Mouse (Mus musculus): ENCODE measurements around the gene Gm3646.

Gene Gm3646

DNA sequence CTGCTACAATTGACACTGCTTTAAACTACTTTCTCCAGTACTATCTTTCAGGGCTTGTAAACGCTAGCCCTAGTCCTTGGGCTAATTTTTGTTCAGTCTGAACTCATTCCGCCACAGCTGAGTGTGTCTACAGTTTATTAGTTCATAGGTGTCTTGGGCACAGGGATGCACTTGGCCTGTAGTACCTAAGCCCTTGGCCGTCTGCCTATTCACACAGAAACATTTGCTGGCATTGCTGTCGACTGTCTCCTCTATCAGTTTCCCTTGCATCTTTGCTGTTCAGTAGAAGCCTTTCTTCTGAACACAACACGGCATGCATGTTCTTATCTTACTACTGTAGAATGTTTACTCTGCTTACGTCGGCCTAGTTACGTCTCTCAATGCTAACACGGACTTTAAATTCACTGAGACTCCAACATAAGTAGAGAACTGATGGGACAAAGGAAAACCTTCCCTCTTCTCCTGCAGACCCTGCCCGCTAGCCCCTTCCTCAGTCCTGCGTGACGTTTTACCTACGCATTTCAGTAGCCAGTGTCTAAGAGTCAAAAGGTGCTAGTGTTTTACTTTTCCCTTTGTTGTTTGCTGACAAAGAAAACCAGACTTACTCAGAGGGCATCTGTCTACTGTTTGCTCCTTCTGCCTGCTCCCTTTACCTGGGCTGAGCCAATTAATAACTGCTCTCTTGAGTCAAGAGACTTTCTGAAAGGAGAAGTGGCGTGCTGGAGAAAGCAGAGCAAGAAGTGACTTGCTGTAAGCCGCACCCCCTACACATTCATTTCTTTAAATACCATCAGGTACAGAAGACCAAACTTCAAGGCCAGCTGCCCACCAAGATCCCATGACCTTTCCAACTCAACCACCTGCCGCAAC, 25.8 kb downstream of the Gm3646 start:
- DNase-seq (ENCODE audit: low read depth) = no peak

DNA sequence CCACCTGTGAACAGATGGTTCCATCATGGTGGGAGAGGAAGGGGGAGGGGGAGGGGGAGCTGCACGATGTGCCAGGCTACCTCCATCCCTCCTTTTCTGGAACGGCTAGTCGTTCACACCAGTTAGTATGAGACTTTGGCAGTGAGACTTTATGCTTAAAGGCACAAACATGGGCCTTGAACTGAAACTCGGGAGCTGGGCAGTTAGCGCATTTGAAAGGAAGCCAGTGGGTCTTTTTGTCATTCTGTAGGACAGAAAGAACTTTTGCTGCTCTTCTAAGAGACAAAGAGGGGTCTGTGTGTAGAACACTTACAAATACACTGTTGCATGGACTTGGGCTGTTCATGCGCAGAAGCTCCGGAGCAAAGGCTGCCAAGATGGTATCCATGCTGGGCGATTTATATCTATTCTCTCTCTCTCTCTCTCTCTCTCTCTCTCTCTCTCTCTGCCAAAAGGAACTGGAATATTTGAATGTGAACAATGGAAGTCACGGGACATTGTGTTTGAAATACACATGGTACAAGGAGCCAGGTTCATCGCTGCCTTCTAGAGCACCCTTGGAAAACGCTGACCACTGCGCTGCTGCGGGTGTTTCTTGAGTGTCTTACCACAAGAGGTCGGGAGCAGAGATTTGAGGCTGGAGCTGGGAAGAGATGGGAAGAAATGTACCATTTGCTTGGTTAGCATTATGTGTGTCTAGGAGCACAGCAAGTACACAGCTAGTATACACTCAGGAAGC, 31.0 kb downstream of the Gm3646 start:
- no peak for DNase-seq (ENCODE audit: low read depth)

DNA sequence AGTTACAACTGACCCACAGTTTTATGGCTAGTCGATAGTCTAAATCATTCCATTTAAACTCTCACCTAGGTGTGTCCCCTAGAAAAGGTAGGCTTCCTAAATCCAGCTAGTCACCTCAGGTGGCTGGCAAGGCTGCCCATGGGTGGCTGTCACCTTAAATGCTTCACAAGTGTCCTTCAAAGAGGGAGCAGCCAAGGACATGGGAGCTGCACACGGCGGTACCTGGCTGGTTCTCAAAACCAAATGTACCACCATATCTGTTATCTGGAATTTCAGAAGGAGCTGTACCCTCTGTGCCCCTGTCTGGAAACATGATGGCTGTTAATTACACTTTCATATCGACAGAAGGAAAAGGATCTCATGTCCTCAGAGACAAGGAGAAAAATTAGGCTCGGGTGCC, 31.6 kb downstream of the Gm3646 start:
- DNase-seq (ENCODE audit: low read depth) = no peak

DNA sequence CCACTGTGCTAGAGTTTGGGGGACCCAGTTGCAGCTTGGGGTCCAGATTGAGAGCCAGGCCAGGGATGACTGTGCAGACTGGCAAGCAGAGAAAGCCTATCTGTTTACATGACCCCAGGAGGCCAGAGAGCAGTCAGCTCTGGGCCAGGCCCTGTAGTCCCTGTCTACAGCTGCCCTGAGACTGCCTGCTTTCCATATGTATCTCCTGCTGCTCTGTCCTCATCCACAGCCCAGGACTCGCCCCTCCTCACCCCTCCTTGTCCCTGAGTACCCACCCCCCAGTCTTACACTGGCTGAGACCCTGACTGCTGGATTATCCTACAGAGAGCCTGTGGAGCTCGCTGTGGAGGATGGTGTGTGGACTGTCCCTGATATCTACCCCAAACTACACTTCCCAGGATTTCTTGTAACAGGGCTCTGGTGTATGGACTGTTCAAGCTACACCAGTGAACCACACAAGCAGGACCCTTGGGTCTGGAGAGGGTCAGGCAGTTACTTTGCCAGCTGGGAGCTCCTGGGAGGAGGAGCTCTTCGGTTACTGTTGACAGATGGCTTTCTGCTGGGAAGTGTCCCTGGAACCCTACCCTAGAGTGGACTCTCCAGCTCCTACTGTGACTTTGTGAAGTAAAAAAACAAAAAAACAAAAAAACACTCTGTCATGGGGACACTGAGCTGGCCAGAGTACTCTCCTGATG, 32.6 kb downstream of the Gm3646 start:
- DNase-seq (ENCODE audit: low read depth) = no peak

DNA sequence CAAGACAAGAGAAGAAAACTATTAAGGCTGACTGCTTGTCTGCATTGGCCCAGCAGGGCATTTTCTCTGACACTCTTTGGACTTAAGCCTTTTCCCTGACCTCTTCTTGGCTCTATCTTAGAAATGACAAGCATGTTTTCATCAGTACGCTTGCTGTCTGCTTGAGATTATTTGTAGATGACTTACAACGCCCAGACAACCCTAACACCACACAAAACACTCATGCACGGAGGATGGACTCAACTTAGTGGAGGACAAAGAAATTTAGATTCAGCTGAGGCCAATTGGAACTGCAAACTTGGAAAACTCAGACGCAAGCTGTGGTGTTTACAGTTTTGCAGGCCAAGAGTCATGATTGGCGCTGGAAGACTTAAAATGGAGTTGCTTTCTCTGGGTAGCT, 34.7 kb downstream of the Gm3646 start:
- DNase-seq (ENCODE audit: low read depth) = no peak

DNA sequence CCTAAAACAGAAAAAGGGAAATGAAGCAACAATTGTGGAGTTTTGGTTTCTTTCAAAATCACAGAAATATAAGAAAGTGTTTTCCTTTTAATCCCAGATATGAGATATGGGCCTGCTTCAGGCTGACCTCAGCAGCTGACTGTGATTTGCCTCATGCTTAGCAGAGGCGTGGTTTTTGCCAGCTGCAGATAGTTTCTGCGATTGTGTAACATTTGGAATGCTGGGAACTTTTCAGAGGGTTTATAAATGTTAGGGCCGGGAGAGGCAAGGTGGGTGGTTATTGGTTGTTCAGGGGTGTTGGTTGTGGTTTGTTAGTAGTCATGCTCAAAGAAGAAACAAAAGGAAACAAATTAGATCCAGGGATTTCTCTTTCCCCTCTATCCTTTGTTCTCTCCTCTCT, 37.1 kb downstream of the Gm3646 start:
- DNase-seq (ENCODE audit: low read depth) = no peak

DNA sequence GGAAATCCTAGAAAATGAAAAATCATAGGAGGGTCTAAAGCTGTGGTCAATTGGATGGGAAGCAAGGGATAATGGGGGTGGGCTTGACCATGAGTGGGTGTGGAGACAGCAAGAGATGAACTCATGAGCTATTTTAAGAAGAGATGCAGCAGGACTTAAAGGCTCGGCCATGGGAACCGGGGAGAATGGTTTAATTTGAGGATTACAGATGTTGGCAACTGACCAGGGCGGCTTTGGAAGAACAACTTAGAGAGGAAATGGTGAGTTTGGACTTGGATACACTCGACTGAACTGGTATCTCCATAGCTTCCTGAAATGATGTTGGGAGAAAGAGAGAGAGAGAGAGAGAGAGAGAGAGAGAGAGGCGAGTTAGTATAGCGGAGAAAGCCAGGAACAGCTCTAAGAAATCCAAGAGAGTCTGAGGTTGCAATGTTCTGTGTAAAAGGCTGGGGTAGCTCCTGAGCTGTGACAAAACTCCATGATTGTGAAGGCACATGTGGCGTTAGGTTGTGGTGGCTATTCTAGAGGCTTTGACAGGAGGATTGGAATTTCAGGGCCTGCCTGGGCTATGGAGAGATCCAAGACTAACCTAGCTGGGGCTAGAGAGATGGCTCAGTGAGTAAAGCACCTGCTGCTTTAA, 39.2 kb downstream of the Gm3646 start:
- no peak for DNase-seq (ENCODE audit: low read depth)

DNA sequence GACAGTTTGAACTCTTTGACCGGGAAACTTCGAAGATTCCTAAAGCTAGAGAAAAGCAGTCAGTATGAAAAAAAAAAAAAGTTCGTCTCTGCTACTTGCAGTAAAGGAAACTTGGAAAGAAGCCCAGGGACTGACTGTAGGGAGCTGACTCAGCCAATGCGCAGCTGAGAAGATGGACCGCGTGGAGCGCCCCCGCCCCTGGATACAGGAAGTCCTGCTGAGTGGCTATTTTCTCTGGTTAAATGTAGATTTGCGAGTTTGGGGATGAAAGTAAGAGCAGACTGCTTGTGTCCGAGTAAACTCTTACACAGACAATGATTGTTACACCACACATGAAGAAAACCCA, 43.1 kb downstream of the Gm3646 start:
- DNase-seq (ENCODE audit: low read depth) = peak; percentile 43

DNA sequence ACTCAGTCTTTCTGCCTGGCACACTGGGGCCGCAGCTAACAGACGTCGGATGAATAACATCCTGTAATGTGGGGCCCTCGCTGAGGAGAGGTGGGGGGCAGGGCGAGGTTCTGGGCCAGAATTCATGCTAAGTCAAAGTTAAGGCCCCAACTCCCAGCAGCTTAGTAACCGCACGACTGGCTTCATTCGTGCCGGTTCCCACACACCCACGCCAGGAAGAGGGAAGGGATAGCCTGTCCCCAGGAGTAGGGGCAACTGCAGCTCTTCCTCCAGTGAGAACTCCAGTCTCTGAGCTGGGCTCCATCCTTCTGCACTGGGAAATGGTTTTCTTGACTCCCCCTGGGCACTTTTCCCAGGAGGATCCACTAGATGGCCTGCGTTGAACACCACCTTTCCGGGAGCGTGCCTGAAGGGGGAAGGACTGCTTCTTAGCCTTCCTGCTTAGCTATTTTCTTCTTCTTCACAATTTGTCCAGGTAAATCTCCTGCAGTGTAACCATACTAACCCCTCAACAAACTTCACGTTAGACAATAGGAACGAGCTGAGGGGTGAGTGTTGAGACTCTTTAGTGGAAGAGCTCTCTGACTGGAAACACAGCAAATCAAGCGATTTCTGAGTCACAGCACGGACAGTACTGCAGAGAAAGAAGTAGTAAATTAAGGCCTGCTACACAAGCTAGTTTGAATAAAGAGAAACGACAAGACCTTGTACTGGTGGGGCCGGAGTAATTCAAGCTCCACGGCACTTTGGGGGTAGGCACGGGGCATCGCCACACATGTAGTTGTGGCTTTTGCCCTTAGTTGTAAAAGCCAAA, 43.7 kb downstream of the Gm3646 start:
- peak; percentile 65 for DNase-seq (ENCODE audit: low read depth)

DNA sequence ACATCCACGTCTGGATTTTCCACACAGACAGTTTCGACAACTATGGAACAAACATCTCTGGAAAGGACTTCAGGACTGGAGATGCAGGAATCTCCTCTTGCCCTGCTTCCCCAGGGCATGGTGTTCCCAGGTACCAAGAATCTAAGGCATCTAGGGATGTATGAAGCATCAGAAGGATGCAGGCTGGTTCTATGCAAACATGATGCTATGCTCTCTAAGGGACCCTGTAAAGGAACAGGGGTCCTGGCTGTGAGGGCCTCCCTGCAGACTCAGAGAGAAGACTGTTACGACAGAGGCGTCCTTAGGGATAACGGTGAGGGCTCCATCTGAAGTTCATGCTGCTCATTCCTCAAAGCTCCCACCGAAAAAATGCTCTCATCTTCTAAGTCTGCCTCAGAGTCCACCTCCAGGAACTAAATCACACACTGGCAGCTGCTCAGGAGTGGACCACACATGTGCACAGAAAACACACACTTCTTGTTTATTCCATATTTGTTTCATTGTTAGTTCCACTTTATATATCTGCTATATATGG, 44.9 kb downstream of the Gm3646 start:
- DNase-seq (ENCODE audit: low read depth) = no peak

DNA sequence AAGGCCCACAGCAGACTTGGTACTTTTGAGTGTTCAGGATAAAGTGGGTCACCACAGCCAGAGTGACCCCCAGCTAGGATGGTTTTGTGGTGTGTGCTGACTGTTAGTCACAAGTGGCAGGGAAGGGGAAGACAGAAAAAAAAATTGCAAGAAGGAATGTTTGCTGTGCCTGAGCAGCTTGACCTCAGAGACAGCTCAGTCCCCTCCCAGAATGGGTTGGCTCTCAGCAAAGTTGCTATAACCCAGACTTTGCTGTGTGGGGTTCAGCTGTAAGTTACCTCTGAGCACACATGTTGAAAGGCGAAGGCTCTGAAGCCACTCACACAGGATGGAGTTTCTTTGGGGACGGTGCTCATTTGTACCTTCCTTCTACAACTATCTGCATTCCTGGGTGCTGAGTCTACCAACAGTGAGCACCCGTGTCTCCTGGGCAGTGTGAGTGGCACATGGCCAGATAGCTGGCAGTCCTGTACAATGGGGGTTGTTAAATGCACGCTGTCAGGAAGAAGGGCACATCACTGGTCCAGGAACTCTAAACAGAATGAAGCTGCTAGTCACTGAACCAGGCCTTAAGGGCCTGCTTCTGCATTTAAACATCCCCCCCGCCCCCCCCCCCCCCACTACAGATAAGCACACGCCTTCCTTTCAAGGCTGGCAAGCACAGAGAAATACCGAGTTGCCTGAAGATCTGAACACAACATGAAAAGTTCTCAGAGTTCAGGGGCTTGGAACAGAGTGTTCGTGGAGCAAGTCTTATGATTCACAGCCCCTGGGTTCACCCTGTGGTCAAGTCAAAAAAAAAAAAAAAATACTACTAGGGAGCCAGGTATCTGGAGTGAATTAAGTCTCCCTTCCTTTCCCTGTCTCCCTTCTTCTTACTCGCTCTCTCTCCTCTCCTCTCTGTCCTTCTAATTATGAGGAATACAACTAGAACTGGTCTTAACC, 45.6 kb downstream of the Gm3646 start:
- peak; percentile 27 for DNase-seq (ENCODE audit: low read depth)

DNA sequence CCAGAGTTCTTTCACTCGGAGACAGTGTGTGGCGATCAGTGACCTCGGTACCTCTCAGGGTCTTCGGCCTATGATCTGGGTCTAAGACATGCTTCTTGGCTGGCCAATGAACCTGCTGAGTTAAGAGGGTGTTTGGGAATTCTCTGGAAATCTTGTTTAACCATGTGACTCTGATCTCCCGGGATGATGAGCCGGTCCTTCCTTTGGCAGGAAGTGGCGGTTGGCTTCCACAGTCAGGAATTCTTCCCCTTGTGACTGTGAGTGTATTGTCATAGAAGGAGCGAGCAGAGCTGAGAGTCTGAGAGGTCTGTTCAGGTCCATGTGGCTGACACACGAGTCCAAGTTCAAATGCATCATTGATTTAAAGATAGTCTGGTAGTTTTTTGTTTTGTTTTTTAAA, 46.9 kb downstream of the Gm3646 start:
- DNase-seq (ENCODE audit: low read depth) = no peak

DNA sequence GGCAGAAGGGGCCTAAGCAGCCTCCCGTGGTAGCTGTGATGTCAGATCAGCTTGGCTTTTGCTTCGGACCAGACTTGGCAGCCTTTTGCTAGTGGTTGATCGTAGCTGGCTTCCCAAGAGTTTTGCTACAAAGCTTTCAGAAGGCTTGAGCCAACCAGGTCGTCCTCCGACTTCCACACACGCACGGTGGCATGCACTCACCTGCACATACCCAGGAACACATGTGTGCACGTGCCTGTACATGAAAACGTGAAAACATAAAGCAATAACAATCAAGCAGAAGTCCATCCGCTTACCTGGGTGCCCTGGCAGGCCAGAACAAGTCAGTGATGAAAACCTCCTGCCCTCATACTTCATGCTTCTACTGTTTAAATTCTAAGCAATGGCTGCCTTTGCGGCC, 48.2 kb downstream of the Gm3646 start:
- DNase-seq (ENCODE audit: low read depth) = no peak

DNA sequence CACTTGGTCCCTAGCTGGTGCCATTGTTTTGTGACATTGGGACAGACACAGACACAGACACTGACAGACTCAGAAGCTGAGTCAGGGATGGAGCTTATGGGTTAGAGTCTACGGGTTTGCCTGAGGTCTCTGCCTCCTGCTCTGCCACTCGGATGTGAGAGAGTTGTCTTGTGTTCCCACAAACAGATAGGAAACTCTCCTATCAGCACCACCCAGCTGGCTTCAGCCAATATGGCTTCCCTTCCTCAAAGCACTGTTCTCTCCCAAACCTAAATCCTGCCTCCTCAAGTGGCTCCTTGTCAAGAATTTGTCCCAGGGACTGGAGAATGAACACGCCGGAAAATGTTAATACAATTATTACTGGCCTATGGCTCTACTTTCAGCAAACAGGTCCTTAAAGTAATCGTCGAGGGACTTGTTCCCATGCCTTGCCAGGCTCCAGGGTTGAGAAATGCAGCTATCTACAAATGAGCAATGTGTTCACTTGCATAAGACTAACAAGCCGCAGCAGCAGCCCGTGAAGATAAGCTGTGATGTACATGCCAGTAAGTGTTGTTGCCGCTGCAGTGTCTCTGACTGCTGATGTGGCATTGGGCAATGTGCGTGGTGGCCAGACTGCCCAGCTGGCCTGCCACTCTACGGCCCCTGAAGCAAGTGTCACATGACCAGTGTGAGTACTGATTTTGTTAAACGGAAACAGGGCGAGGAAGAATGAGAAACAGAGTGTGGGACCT, 50.7 kb downstream of the Gm3646 start:
- no peak for DNase-seq (ENCODE audit: low read depth)

All from naive thymus-derived CD4-positive, alpha-beta T cell, adult 2 months (primary cell).